Mouse (Mus musculus) midbrain, embryonic 11.5 days (tissue): Measurements from ENCODE around the gene Snai1. TPM values are rescaled to one million over a fixed set of nuclear protein-coding genes. Genes with fewer than 3 reads are reported as not detected.

Experiments used
- ATAC-seq: fragments of 200-750 bp; cut with Nextera tagmentation; 2 replicates; pipeline ENCODE4 v1.8.0; 2017; ENCODE audit warnings: moderate TSS enrichment, moderate library complexity; ENCODE audit not compliant: low FRiP score
- DNase-seq: peaks from one replicate; pipeline ENCODE4 v3.0.0; 2015; ENCODE audit warnings: low spot score; ENCODE audit errors: missing footprints
- H3K27ac ChIP-seq: fragments of 300-500 bp; sonication (generic); 2 replicates; pipeline ENCODE4 v1.5.1; 2014; ENCODE audit warnings: low read depth, low read length
- H3K27me3 ChIP-seq: fragments of 300-500 bp; sonication (generic); 2 replicates; pipeline ENCODE4 v1.6.1; 2014; ENCODE audit warnings: mild to moderate bottlenecking, low read length, moderate library complexity, mixed read lengths; ENCODE audit not compliant: control insufficient read depth, insufficient read depth
- H3K36me3 ChIP-seq: fragments of 300-500 bp; sonication (generic); 2 replicates; pipeline ENCODE4 v1.6.1; 2014; ENCODE audit warnings: mild to moderate bottlenecking, low read length, moderate library complexity, mixed read lengths; ENCODE audit not compliant: control insufficient read depth, insufficient read depth
- H3K4me1 ChIP-seq: fragments of 300-500 bp; sonication (generic); 2 replicates; pipeline ENCODE4 v1.6.1; 2014; ENCODE audit warnings: low read length; ENCODE audit not compliant: control insufficient read depth, insufficient read depth
- H3K4me2 ChIP-seq: fragments of 300-500 bp; sonication (generic); 2 replicates; pipeline ENCODE4 v1.6.1; 2014; ENCODE audit warnings: mild to moderate bottlenecking, moderate library complexity
- H3K4me3 ChIP-seq: fragments of 300-500 bp; sonication (generic); 2 replicates; pipeline ENCODE4 v1.5.1; 2014; ENCODE audit warnings: low read depth, low read length
- H3K9ac ChIP-seq: fragments of 300-500 bp; sonication (generic); 2 replicates; pipeline ENCODE4 v1.6.1; 2014; ENCODE audit warnings: low read length
- H3K9me3 ChIP-seq: fragments of 300-500 bp; sonication (generic); 2 replicates; pipeline ENCODE4 v1.6.1; 2016; ENCODE audit warnings: low read length; ENCODE audit not compliant: control insufficient read depth
- WGBS: fragments of 180-500 bp; shearing (Covaris S2); extraction: QIAGEN DNeasy Blood & Tissue Kit; methylation state at CpG from one replicate; pipeline ENCODE4 v1.1.7; 2014; 5-methylcytosine and 5-hydroxymethylcytosine counted together
- polyA plus RNA-seq: library from polyadenylated mRNA; unstranded; fragments of >200 nt; fragmentation: Nextera tagmentation; extraction: Ambion mirVana; gene quantifications from 2 replicates; pipeline ENCODE4 v1.2.1, GENCODE M21; 2014

Snai1 gene
- polyA plus RNA-seq, 1 experiment from 2014 or later, result 20.8 TPM

- no peak for DNase-seq
- WGBS, result 66% methylated on average over 2 of the region's 2 CpGs
- no peak overlapping the region for H3K9ac ChIP-seq
- ATAC-seq, result no peak
- H3K9me3 ChIP-seq, result no peaks in the 10 kb centered on the region
- H3K27ac ChIP-seq, result no peak overlapping the region
- no peak overlapping the region for H3K4me2 ChIP-seq
- H3K4me3 ChIP-seq, result no peak overlapping the region
- peaks cover 12% of the 10 kb centered on the region; the same call in 1 of the 2 replicates for H3K4me1 ChIP-seq
- no peaks in the 10 kb centered on the region; the same call in 1 of the 2 replicates for H3K27me3 ChIP-seq
- no peaks in the 10 kb centered on the region for H3K36me3 ChIP-seq
Observed at GRCm38 (mm10) chr2:167585273-167585672, 47.3 kb downstream of the Snai1 start.

- H3K27ac ChIP-seq, result no peak overlapping the region
Observed at GRCm38 (mm10) chr2:167586041-167586440, 48.0 kb downstream of the Snai1 start.

GRCm38 (mm10) chr2:167586976-167587375 is 49.0 kb downstream of the Snai1 start:
- WGBS, result 35% methylated on average over 9 of the region's 9 CpGs
- Histone ChIP-seq H3K9me3 (no peaks in the 10 kb centered on the region), H3K27ac (no peak overlapping the region), H3K4me3 (no peak overlapping the region), H3K27me3 (no peaks in the 10 kb centered on the region; the same call in 1 of the 2 replicates), H3K36me3 (no peaks in the 10 kb centered on the region), H3K4me2 (no peak overlapping the region), H3K9ac (no peak overlapping the region), H3K4me1 (peaks cover 12% of the 10 kb centered on the region; the same call in 1 of the 2 replicates)
- DNase-seq (no peak), ATAC-seq (no peak)

More at GRCm38 (mm10) chr2:167586041-167586440, 48.0 kb downstream of the Snai1 start:
- no peaks in the 10 kb centered on the region for H3K36me3 ChIP-seq
- no peak overlapping the region for H3K4me3 ChIP-seq
- DNase-seq, result no peak
- no peak for ATAC-seq
- H3K4me2 ChIP-seq, result no peak overlapping the region
- 21% methylated on average over 8 of the region's 8 CpGs for WGBS
- no peaks in the 10 kb centered on the region; the same call in 1 of the 2 replicates for H3K27me3 ChIP-seq
- H3K4me1 ChIP-seq, result peaks cover 12% of the 10 kb centered on the region; the same call in 1 of the 2 replicates
- peak overlapping the region; percentile 20; the same call in 1 of the 2 replicates for H3K9ac ChIP-seq
- no peaks in the 10 kb centered on the region for H3K9me3 ChIP-seq

GRCm38 (mm10) chr2:167588774-167589577 is 51.0 kb downstream of the Snai1 start:
- no peak for DNase-seq
- no peaks in the 10 kb centered on the region; the same call in 1 of the 2 replicates for H3K27me3 ChIP-seq
- peak overlapping the region; percentile 33 for H3K9ac ChIP-seq
- H3K4me3 ChIP-seq, result no peak overlapping the region; the same call in 1 of the 2 replicates
- H3K9me3 ChIP-seq, result no peaks in the 10 kb centered on the region
- 9% methylated on average over 21 of the region's 21 CpGs for WGBS
- ATAC-seq, result no peak
- H3K4me2 ChIP-seq, result peak overlapping the region; percentile 37
- H3K4me1 ChIP-seq, result peaks cover 9% of the 10 kb centered on the region; the same call in 1 of the 2 replicates
- H3K27ac ChIP-seq, result no peak overlapping the region
- H3K36me3 ChIP-seq, result no peaks in the 10 kb centered on the region

Other genes with a start within 250 kb of the Snai1 start
- 15.0 and 19.8 TPM in 2 replicates for gene B4galt5, start 189.0 kb upstream of the Snai1 start, polyA plus RNA-seq
- gene Slc9a8, start 116.5 kb upstream of the Snai1 start, polyA plus RNA-seq, result 15.1 and 17.2 TPM in 2 replicates
- gene Rnf114, start 45.5 kb upstream of the Snai1 start, polyA plus RNA-seq, result 140 and 150 TPM in 2 replicates
- gene Spata2, start 45.3 kb upstream of the Snai1 start, polyA plus RNA-seq, result 15.6 and 15.8 TPM in 2 replicates
- gene Ube2v1, start 93.9 kb downstream of the Snai1 start, polyA plus RNA-seq, result 252 and 273 TPM in 2 replicates
- gene Gm20431, start 123.3 kb downstream of the Snai1 start, polyA plus RNA-seq, result 5.8 and 5.9 TPM in 2 replicates
- gene Cebpb, start 150.7 kb downstream of the Snai1 start, polyA plus RNA-seq, result 2.3 and 2.5 TPM in 2 replicates
- gene Tmem189, start 151.6 kb downstream of the Snai1 start, polyA plus RNA-seq, result 25.1 and 31.5 TPM in 2 replicates